Mouse (Mus musculus) midbrain, embryonic 14.5 days (tissue): Measurements from ENCODE around the gene Unc45a. TPM values are rescaled to one million over a fixed set of nuclear protein-coding genes. Genes with fewer than 3 reads are reported as not detected.
A peak's percentile ranks its signal among the peaks of the same experiment; 100 is the strongest.
"Not testable (repeated sequence)": the region's sequence is repeated elsewhere in the genome, so short reads cannot be mapped to it uniquely, and the experiment has no call there.

Experiments
- ATAC-seq: fragments of 200-750 bp; cut with Nextera tagmentation; 2 replicates; pipeline ENCODE4 v1.8.0; 2017; ENCODE audit warnings: moderate number of reproducible peaks, moderate library complexity; ENCODE audit not compliant: low FRiP score, low TSS enrichment
- DNase-seq: peaks from one replicate; pipeline ENCODE4 v3.0.0-alpha.2; 2015
- H3K27ac ChIP-seq: fragments of 300-500 bp; sonication (generic); replicated peaks from 2 replicates; pipeline ENCODE4 v1.5.1; 2014; ENCODE audit warnings: mild to moderate bottlenecking, low read depth, low read length, moderate library complexity
- H3K27me3 ChIP-seq: fragments of 300-500 bp; sonication (generic); 2 replicates; pipeline ENCODE4 v1.6.1; 2014; ENCODE audit warnings: low read length, control low read depth, mixed read lengths; ENCODE audit not compliant: control insufficient read depth, insufficient read depth
- H3K36me3 ChIP-seq: fragments of 300-500 bp; sonication (generic); 2 replicates; pipeline ENCODE4 v1.6.1; 2014; ENCODE audit warnings: low read length, control low read depth; ENCODE audit not compliant: control insufficient read depth, insufficient read depth
- H3K4me1 ChIP-seq: fragments of 300-500 bp; sonication (generic); 2 replicates; pipeline ENCODE4 v1.6.1; 2014; ENCODE audit warnings: mild to moderate bottlenecking, antibody characterized with exemption, low read length, control low read depth; ENCODE audit not compliant: control insufficient read depth, insufficient read depth
- H3K4me2 ChIP-seq: fragments of 300-500 bp; sonication (generic); 2 replicates; pipeline ENCODE4 v1.6.1; 2014; ENCODE audit warnings: mild to moderate bottlenecking, low read length, moderate library complexity
- H3K4me3 ChIP-seq: fragments of 300-500 bp; sonication (generic); replicated peaks from 2 replicates; pipeline ENCODE4 v1.5.1; 2014; ENCODE audit warnings: low read depth, low read length
- H3K9ac ChIP-seq: fragments of 300-500 bp; sonication (generic); replicated peaks from 2 replicates; pipeline ENCODE4 v1.6.1; 2014; ENCODE audit warnings: mild to moderate bottlenecking, low read length, moderate library complexity
- H3K9me3 ChIP-seq: fragments of 300-500 bp; sonication (generic); 2 replicates; pipeline ENCODE4 v1.6.1; 2016; ENCODE audit warnings: low read length, control low read depth, mixed read lengths; ENCODE audit not compliant: control insufficient read depth
- WGBS: fragments of 180-500 bp; shearing (Covaris S2); extraction: QIAGEN DNeasy Blood & Tissue Kit; methylation state at CpG from one replicate; pipeline ENCODE4 v1.1.7; 2014; 5-methylcytosine and 5-hydroxymethylcytosine counted together
- polyA plus RNA-seq: library from polyadenylated mRNA; unstranded; fragments of >200 nt; fragmentation: Nextera tagmentation; extraction: Ambion mirVana; gene quantifications from 2 replicates; pipeline ENCODE4 v1.2.1, GENCODE M21; 2014

Gene Unc45a
- polyA plus RNA-seq, 1 experiment from 2014 or later = 43.7 TPM

DNA sequence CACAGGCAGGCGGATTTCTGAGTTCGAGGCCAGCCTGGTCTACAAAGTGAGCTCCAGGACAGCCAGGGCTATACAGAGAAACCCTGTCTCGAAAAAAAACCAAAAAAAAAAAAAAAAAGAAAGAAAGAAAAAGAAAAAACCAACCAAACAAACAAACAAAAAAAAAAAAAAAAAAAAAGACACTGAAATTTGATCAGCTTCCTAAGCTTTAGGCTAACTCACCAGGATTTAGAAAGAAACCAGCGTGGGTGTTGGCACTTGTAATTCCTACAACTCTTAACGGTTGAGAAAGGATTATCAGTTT is 16.0 kb downstream of the Unc45a start:
- H3K4me1 ChIP-seq, H3K4me3 ChIP-seq, DNase-seq, H3K9ac ChIP-seq, H3K9me3 ChIP-seq, ATAC-seq, H3K27me3 ChIP-seq: not testable (repeated sequence)
- WGBS = 59% methylated on average over 4 of the region's 5 CpGs
- H3K36me3 ChIP-seq = peaks cover 58% of the 10 kb centered on the region
- peak overlapping the region; percentile 79; the same call in 1 of the 2 replicates for H3K27ac ChIP-seq
- H3K4me2 ChIP-seq = peak overlapping the region; percentile 83

DNA sequence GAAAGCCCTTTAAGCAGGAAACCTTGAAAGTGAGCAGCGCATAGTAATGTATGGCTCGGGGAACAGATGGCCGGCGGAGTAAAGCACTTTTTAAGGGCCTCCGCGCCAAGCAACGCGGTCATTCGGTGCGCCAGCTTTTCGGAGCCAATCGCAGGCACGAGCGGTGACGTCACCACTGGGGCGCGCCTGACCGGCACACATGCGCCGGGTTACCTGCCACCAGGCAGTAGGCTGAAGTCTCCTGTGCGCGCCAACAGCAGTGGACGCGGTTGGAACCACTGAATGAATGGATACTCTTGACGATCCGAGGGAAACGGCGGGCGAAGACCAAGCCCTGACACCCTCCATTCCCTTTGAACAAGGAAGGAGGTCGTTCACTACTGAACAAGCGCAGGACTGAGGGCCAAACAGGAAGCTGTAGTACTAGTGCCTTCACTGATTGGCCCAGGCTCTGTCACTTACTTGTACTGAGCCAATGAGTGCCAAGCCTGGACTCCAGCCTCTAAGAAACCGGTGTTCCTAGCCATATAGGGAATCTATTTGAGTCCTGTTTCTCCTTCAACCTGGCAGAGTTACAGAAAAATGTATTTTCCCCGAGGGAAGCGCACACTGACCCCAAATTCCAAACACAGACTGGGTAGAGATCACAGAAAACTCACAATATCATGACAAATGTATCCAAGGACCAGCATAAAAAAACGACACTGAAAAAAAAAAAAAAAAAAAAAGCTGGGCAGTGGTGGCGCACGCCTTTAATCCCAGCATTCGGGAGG is 16.6 kb downstream of the Unc45a start, which contains the start of gene Rccd1:
Rccd1 (minus strand) TSS at position 412 of the 773 bp plus-strand sequence.
- 2% methylated on average over 38 of the region's 38 CpGs for WGBS
- Histone ChIP-seq H3K9ac (peak within 1 kb of the TSS; percentile 64), H3K9me3 (no peaks in the 10 kb centered on the region), H3K27me3 (no peaks in the 10 kb centered on the region), H3K4me1 (peaks cover 9% of the 10 kb centered on the region), H3K27ac (peak within 1 kb of the TSS; percentile 79), H3K4me3 (peak within 1 kb of the TSS; percentile 46), H3K4me2 (peak within 1 kb of the TSS; percentile 83), H3K36me3 (peaks cover 56% of the 10 kb centered on the region)
- peak; percentile 99 for ATAC-seq
- DNase-seq = peak; percentile 97

GRCm38 (mm10) chr7:80323336-80323735 is 17.5 kb downstream of the Unc45a start:
- WGBS = 21% methylated on average over 8 of the region's 8 CpGs
- DNase-seq = no peak
- H3K9ac ChIP-seq = peak overlapping the region; percentile 64
- H3K27me3 ChIP-seq = no peaks in the 10 kb centered on the region
- peak overlapping the region; percentile 46 for H3K4me3 ChIP-seq
- peak overlapping the region; percentile 83 for H3K4me2 ChIP-seq
- peak overlapping the region; percentile 79; the same call in 1 of the 2 replicates for H3K27ac ChIP-seq
- H3K9me3 ChIP-seq = no peaks in the 10 kb centered on the region
- peaks cover 55% of the 10 kb centered on the region for H3K36me3 ChIP-seq
- H3K4me1 ChIP-seq = peaks cover 9% of the 10 kb centered on the region
- ATAC-seq = no peak

- Histone ChIP-seq H3K27ac (no peak overlapping the region), H3K36me3 (peaks cover 43% of the 10 kb centered on the region), H3K9me3 (no peaks in the 10 kb centered on the region), H3K27me3 (no peaks in the 10 kb centered on the region), H3K4me3 (no peak overlapping the region), H3K4me1 (peaks cover 9% of the 10 kb centered on the region), H3K4me2 (no peak overlapping the region), H3K9ac (no peak overlapping the region)
- DNase-seq (no peak), ATAC-seq (no peak)
- WGBS = 85% methylated on average over 19 of the region's 19 CpGs
Measured at GRCm38 (mm10) chr7:80319846-80320496, 20.8 kb downstream of the Unc45a start.

GRCm38 (mm10) chr7:80318670-80319069 is 22.1 kb downstream of the Unc45a start:
- H3K9ac ChIP-seq = no peak overlapping the region
- WGBS = 89% methylated on average over 4 of the region's 4 CpGs
- H3K27ac ChIP-seq = no peak overlapping the region
- no peak overlapping the region for H3K4me2 ChIP-seq
- no peaks in the 10 kb centered on the region for H3K27me3 ChIP-seq
- DNase-seq (no peak), ATAC-seq (no peak)
- H3K9me3 ChIP-seq = no peaks in the 10 kb centered on the region
- H3K36me3 ChIP-seq = peaks cover 55% of the 10 kb centered on the region
- peaks cover 9% of the 10 kb centered on the region for H3K4me1 ChIP-seq
- no peak overlapping the region for H3K4me3 ChIP-seq

- ATAC-seq = no peak
- H3K27me3 ChIP-seq = no peaks in the 10 kb centered on the region
- no peaks in the 10 kb centered on the region for H3K9me3 ChIP-seq
- WGBS = 82% methylated on average over 1 of the region's 1 CpGs
- no peak overlapping the region for H3K9ac ChIP-seq
- no peak overlapping the region for H3K27ac ChIP-seq
- H3K4me2 ChIP-seq = no peak overlapping the region
- H3K4me3 ChIP-seq = no peak overlapping the region
- H3K36me3 ChIP-seq = peaks cover 62% of the 10 kb centered on the region
- no peaks in the 10 kb centered on the region for H3K4me1 ChIP-seq
- DNase-seq = no peak
Measured at GRCm38 (mm10) chr7:80317439-80318115, 23.2 kb downstream of the Unc45a start.

DNA sequence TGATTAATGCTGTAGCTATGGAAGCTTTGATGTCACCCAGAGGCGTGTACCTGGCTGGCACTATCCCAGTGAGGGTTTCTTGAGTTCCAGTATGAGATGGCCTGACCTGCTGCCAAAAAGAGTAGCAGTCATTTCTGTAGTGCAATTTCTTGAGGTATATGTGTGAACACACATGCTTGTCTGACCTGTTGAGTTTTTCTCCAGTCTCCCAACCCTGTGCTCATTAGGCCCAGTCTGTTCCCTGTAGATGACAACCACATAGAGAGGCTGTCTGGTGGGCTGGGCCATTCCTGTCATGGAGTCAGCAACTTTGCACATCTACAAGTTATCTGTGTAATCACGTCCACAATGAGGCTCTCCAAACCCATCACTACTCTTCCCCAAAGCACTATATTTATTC is 25.1 kb downstream of the Unc45a start:
- Histone ChIP-seq H3K4me2 (no peak overlapping the region), H3K36me3 (peaks cover 70% of the 10 kb centered on the region), H3K4me3 (no peak overlapping the region), H3K9ac (no peak overlapping the region), H3K27ac (no peak overlapping the region), H3K27me3 (no peaks in the 10 kb centered on the region), H3K4me1 (no peaks in the 10 kb centered on the region), H3K9me3 (no peaks in the 10 kb centered on the region)
- no peak for DNase-seq
- 80% methylated on average over 2 of the region's 2 CpGs for WGBS
- ATAC-seq = no peak

DNA sequence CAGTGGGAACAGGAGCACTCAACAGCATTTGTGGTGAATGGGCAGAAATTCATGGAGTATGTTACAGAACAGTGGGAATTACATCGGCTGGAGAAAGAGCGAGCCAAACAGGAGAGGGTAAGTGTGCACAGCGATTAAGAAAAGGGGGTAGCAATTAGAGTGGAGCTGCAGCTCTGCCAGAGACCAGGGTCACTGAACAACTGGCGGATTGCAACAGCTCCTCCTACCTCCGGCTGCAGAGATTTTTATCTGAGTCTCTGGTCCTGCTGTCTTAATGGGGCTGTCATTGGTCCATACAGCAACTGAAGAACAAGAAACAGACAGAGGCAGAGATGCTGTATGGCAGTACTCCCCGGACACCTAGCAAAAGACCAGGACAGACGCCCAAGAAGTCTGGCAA is 30.0 kb downstream of the Unc45a start:
- Histone ChIP-seq H3K4me3 (no peak overlapping the region), H3K27ac (no peak overlapping the region), H3K4me1 (no peaks in the 10 kb centered on the region), H3K9me3 (no peaks in the 10 kb centered on the region), H3K9ac (no peak overlapping the region), H3K27me3 (no peaks in the 10 kb centered on the region), H3K36me3 (peaks cover 58% of the 10 kb centered on the region), H3K4me2 (no peak overlapping the region)
- WGBS = 89% methylated on average over 7 of the region's 7 CpGs
- DNase-seq (no peak), ATAC-seq (no peak)
